In the genomic region with DNA sequence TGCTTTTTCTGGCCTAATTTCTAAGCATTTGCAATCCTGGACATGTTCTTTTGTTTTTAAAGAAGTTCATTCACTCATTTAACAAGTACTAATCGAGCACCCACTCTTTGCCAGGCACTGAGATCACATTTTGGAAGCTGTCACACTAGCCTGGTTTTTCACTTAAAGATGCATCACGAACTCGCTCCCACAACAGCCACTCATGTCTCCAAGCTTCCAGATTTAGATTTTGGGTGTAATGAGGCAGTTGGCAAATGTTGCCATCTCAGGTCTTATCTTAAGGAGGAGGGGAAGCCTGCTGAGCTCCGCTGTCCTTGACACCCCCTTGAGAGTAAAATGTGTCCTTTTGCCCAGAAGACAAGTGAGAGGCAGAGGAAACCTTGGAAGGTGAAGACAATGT, we compare ENCODE assay signal across 30 mouse cellular contexts. TPM values are rescaled to one million over a fixed set of nuclear protein-coding genes. Genes with fewer than 3 reads are reported as not detected.
A peak's percentile ranks its signal among the peaks of the same experiment; 100 is the strongest.
DNase-seq lines count a peak whose midpoint lies in the region; ATAC-seq and TF ChIP-seq lines count a peak whose summit lies in the region.
"Had no signal": no experiment of that assay in that cellular context is flagged by ENCODE, and none has a peak within 500 bp of the region (broad histone marks: within the 10 kb centered on the region; RNA-seq: fewer than 3 reads in every experiment).

No protein-coding gene starts in this region.

- DNase-seq in forebrain, postnatal 0 days = peak; percentile 21
- DNase-seq in forebrain, embryonic 14.5 days (ENCODE audit: low spot score) = no peak
- peak; percentile 28 for DNase-seq in layer of hippocampus, adult 11-12 months (ENCODE audit: low spot score)
- no peak for DNase-seq in layer of hippocampus, postnatal 36 days
- peak; percentile 71 for DNase-seq in right cerebral cortex, adult 18-20 months
- no peak for DNase-seq in right cerebral cortex, postnatal 4 days
- peak; percentile 19 to 62 for DNase-seq in right cerebral cortex, postnatal 36 days (ENCODE audit: low spot score in 2 of 2)
- DNase-seq: adrenal gland, adult 8-10 months; cerebellum, adult 11 months; cerebellum, adult 9-10 months; cerebellum, postnatal 36 days; gastrocnemius, postnatal 10 days; kidney, adult 2 months; kidney, postnatal 4 days; thymus, postnatal 14 days had no signal

- TF ChIP-seq CTCF in forebrain, postnatal 0 days (IDR thresholded peaks at IDR 0.05; ENCODE audit: low read depth) = no peak
- TF ChIP-seq CTCF in intestine, postnatal 0 days (IDR thresholded peaks at IDR 0.05; ENCODE audit: low read depth) = no peak

- no peaks in the 10 kb centered on the region for H3K36me3 ChIP-seq in forebrain, postnatal 0 days (ENCODE audit: insufficient read depth)
- no peaks in the 10 kb centered on the region for H3K36me3 ChIP-seq in forebrain, embryonic 14.5 days (ENCODE audit: control insufficient read depth, insufficient read depth, low read length)
- H3K36me3 ChIP-seq in intestine, postnatal 0 days (ENCODE audit: control insufficient read depth, insufficient read depth) = no peaks in the 10 kb centered on the region
- H3K36me3 ChIP-seq: G1E; heart, embryonic 15.5 days; limb, embryonic 13.5 days; lung, embryonic 15.5 days; neural tube, embryonic 12.5 days; stomach, embryonic 15.5 days had no signal

- no peak overlapping the region for H3K4me3 ChIP-seq in forebrain, postnatal 0 days (ENCODE audit: low read depth, low read length)
- no peak overlapping the region for H3K4me3 ChIP-seq in forebrain, embryonic 14.5 days (ENCODE audit: low read depth, low read length)
- no peak overlapping the region for H3K4me3 ChIP-seq in intestine, postnatal 0 days (ENCODE audit: low read depth, low read length)
- H3K4me3 ChIP-seq: heart, embryonic 15.5 days; limb, embryonic 13.5 days; lung, embryonic 15.5 days; myocyte; neural tube, embryonic 12.5 days; stomach, embryonic 15.5 days had no signal

- H3K4me1 ChIP-seq in forebrain, postnatal 0 days (ENCODE audit: insufficient read depth) = no peaks in the 10 kb centered on the region
- H3K4me1 ChIP-seq in forebrain, embryonic 14.5 days (ENCODE audit: control insufficient read depth, insufficient read depth, low read length) = 0 out of 2 replicates have a peak, but pooled peaks cover 2% of the 10 kb centered on the region
- no peaks in the 10 kb centered on the region for H3K4me1 ChIP-seq in intestine, postnatal 0 days (replicated peaks; ENCODE audit: control insufficient read depth, insufficient read depth, low read length)
- H3K4me1 ChIP-seq: heart, embryonic 15.5 days; limb, embryonic 13.5 days; lung, embryonic 15.5 days; neural tube, embryonic 12.5 days; stomach, embryonic 15.5 days had no signal

- no peaks in the 10 kb centered on the region for H3K9me3 ChIP-seq in forebrain, postnatal 0 days (ENCODE audit: low read length)
- H3K9me3 ChIP-seq in forebrain, embryonic 14.5 days (replicated peaks; ENCODE audit: control insufficient read depth, low read length) = no peaks in the 10 kb centered on the region
- no peaks in the 10 kb centered on the region for H3K9me3 ChIP-seq in intestine, postnatal 0 days (ENCODE audit: control insufficient read depth)
- H3K9me3 ChIP-seq: G1E; heart, embryonic 15.5 days; limb, embryonic 13.5 days; lung, embryonic 15.5 days; neural tube, embryonic 12.5 days; stomach, embryonic 15.5 days had no signal

- H3K27ac ChIP-seq in forebrain, postnatal 0 days (ENCODE audit: low read depth, low read length) = no peak overlapping the region
- no peak overlapping the region for H3K27ac ChIP-seq in forebrain, embryonic 14.5 days (ENCODE audit: low read depth, low read length)
- H3K27ac ChIP-seq in intestine, postnatal 0 days (ENCODE audit: low read depth, low read length) = no peak overlapping the region
- H3K27ac ChIP-seq: heart, embryonic 15.5 days; kidney, postnatal 0 days; limb, embryonic 13.5 days; lung, embryonic 15.5 days; neural tube, embryonic 12.5 days; stomach, embryonic 15.5 days had no signal

- WGBS in forebrain, postnatal 0 days = 51% methylated on average over 4 of the region's 4 CpGs
- WGBS in forebrain, embryonic 14.5 days = 70% methylated on average over 4 of the region's 4 CpGs
- WGBS in intestine, postnatal 0 days = 79% methylated on average over 4 of the region's 4 CpGs

- no peaks in the 10 kb centered on the region for H3K27me3 ChIP-seq in forebrain, postnatal 0 days (ENCODE audit: insufficient read depth, low read length)
- H3K27me3 ChIP-seq in forebrain, embryonic 14.5 days (replicated peaks; ENCODE audit: control insufficient read depth, insufficient read depth, low read length) = no peaks in the 10 kb centered on the region
- H3K27me3 ChIP-seq in intestine, postnatal 0 days (replicated peaks; ENCODE audit: control insufficient read depth, insufficient read depth, low read length) = no peaks in the 10 kb centered on the region
- H3K27me3 ChIP-seq: heart, embryonic 15.5 days; limb, embryonic 13.5 days; lung, embryonic 15.5 days; neural tube, embryonic 12.5 days; stomach, embryonic 15.5 days had no signal

- no peak for ATAC-seq in forebrain, postnatal 0 days
- ATAC-seq in forebrain, embryonic 14.5 days = no peak
- ATAC-seq in intestine, postnatal 0 days = no peak
- ATAC-seq: forebrain, embryonic 16.5 days; hindbrain, embryonic 16.5 days; midbrain, embryonic 16.5 days had no signal

- H3K9ac ChIP-seq in forebrain, postnatal 0 days = no peak overlapping the region
- H3K9ac ChIP-seq in forebrain, embryonic 14.5 days (ENCODE audit: low read length) = no peak overlapping the region
- no peak overlapping the region for H3K9ac ChIP-seq in intestine, postnatal 0 days (ENCODE audit: low read depth, low read length)
- H3K9ac ChIP-seq: heart, embryonic 15.5 days; limb, embryonic 13.5 days; lung, embryonic 15.5 days; neural tube, embryonic 12.5 days; stomach, embryonic 15.5 days had no signal

- no peak overlapping the region for H3K4me2 ChIP-seq in forebrain, postnatal 0 days (ENCODE audit: low read depth)
- H3K4me2 ChIP-seq in forebrain, embryonic 14.5 days (ENCODE audit: low read length) = no peak overlapping the region
- H3K4me2 ChIP-seq in intestine, postnatal 0 days (replicated peaks; ENCODE audit: low read depth) = no peak overlapping the region
- H3K4me2 ChIP-seq: heart, embryonic 15.5 days; limb, embryonic 13.5 days; liver, embryonic 11.5 days; lung, embryonic 15.5 days; midbrain, embryonic 11.5 days; neural tube, embryonic 12.5 days; stomach, embryonic 15.5 days had no signal

RNA-seq across cellular contexts. Expression of gene Nrxn3, which starts 14.4 kb away (rescaled TPM):
- total RNA-seq in forebrain, postnatal 0 days (2014; rRNA removed) = 60.1 and 94.6 TPM in 2 replicates
- 32.7 and 59.9 TPM in 2 replicates for polyA plus RNA-seq in forebrain, postnatal 0 days (2015; fragmentation: Nextera tagmentation; extraction: Ambion mirVana)
- 39.6 and 67.6 TPM in 2 replicates for polyA plus RNA-seq in forebrain, embryonic 14.5 days (2014; fragmentation: Nextera tagmentation; extraction: Ambion mirVana)
- total RNA-seq in layer of hippocampus, postnatal 36 days (2021) = 100 to 1,000 TPM; 185 to 190 TPM
- 0.47 and 0.55 TPM in 2 replicates for polyA plus RNA-seq in intestine, postnatal 0 days (2015; fragmentation: Nextera tagmentation; extraction: Ambion mirVana)
- total RNA-seq: megakaryocyte progenitor cell, adult 5-6 weeks had no signal
- polyA plus RNA-seq: G1E had no signal

Comparison
In these comparisons a context has a peak if more than half of its experiments do, and no peak if none do; other contexts are left out.
1. DNase-seq: peak in forebrain, postnatal 0 days (single experiment), layer of hippocampus, adult 11-12 months (single experiment), right cerebral cortex, adult 18-20 months (single experiment) and right cerebral cortex, postnatal 36 days (2 of 2); none in forebrain, embryonic 14.5 days (single experiment), layer of hippocampus, postnatal 36 days (0 of 2) and right cerebral cortex, postnatal 4 days (single experiment).
2. RNA of gene Nrxn3, which starts 14.4 kb away (polyA plus RNA-seq): 32.7 to 59.9 TPM in forebrain, postnatal 0 days and 39.6 to 67.6 TPM in forebrain, embryonic 14.5 days; 0.47 to 0.55 TPM in intestine, postnatal 0 days; every median in the first group is over 10 times any median in the second.